Mouse (Mus musculus) testis, adult 2 months (tissue): Measurements from ENCODE around the gene Cyth2. TPM values are rescaled to one million over a fixed set of nuclear protein-coding genes. Genes with fewer than 3 reads are reported as not detected.

Experiments
- H3K27ac ChIP-seq: fragments of 200-500 bp; 2 replicates; pipeline ENCODE4 v1.5.1; 2012; ENCODE audit warnings: low read depth, low read length; ENCODE audit not compliant: control insufficient read depth, insufficient read depth
- H3K27me3 ChIP-seq: fragments of 200-500 bp; 2 replicates; pipeline ENCODE4 v1.6.1; 2012; ENCODE audit warnings: mild to moderate bottlenecking, low read length, moderate library complexity; ENCODE audit not compliant: control insufficient read depth, insufficient read depth
- H3K36me3 ChIP-seq: fragments of 200-500 bp; 2 replicates; pipeline ENCODE4 v1.6.1; 2012; ENCODE audit warnings: mild to moderate bottlenecking, low read length; ENCODE audit not compliant: control insufficient read depth, insufficient read depth
- H3K4me1 ChIP-seq: fragments of 200-500 bp; 2 replicates; pipeline ENCODE4 v1.6.1; 2012; ENCODE audit warnings: low read length; ENCODE audit not compliant: control insufficient read depth, insufficient read depth
- H3K4me3 ChIP-seq: fragments of 200-500 bp; 2 replicates; pipeline ENCODE4 v1.5.1; 2012; ENCODE audit warnings: low read depth, mild to moderate bottlenecking, low read length, moderate library complexity, mixed read lengths; ENCODE audit not compliant: control insufficient read depth
- CTCF ChIP-seq: fragments of 200-500 bp; IDR thresholded peaks from 2 replicates; pipeline ENCODE4 v1.5.1; 2012; ENCODE audit warnings: low read depth, mild to moderate bottlenecking, inconsistent platforms, low read length, moderate library complexity; ENCODE audit not compliant: control insufficient read depth, insufficient read depth, insufficient replicate concordance
- POLR2A ChIP-seq: fragments of 200-500 bp; IDR thresholded peaks from 2 replicates; pipeline ENCODE4 v1.6.1; 2012; ENCODE audit warnings: low read depth, mild to moderate bottlenecking, inconsistent platforms, low read length, moderate library complexity; ENCODE audit not compliant: control insufficient read depth
- polyA plus RNA-seq: library from polyadenylated mRNA; depleted of rRNA; stranded (reverse); fragments of >200 nt; gene quantifications from 2 replicates; pipeline ENCODE4 v1.2.3, GENCODE M21; 2012; rRNA removed

Gene Cyth2
- polyA plus RNA-seq, 1 experiment: 149 TPM

DNA sequence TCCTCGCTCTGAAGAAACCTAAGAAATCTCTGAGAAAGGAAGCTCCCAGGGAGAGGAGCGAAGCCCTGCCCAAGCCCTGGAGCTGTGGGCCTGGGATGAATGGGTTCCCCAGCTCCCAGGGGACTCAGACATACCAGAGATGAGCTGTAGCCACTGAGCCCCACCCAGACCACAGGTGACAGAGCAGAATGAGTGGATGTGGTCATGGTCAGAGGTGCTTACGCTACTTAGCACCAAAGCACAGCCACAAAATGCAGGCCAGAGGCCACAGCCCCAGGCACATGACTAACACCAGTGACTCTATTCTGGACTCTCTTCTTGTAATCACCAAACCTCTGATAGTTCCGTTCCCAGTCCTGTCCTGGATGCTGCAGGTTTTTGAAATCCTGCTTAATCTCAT lies 43.3 kb downstream of the Cyth2 start:
- Histone ChIP-seq H3K4me1 (no peaks in the 10 kb centered on the region), H3K4me3 (no peak overlapping the region), H3K27ac (no peak overlapping the region), H3K36me3 (no peaks in the 10 kb centered on the region), H3K27me3 (no peaks in the 10 kb centered on the region)
- TF ChIP-seq CTCF: no peak
- no peak for TF ChIP-seq POLR2A

- TF ChIP-seq CTCF: no peak
- TF ChIP-seq POLR2A: no peak
- Histone ChIP-seq H3K27me3 (no peaks in the 10 kb centered on the region), H3K36me3 (no peaks in the 10 kb centered on the region), H3K4me3 (no peak overlapping the region), H3K4me1 (no peaks in the 10 kb centered on the region; the same call in 1 of the 2 replicates), H3K27ac (no peak overlapping the region)
These were observed 43.8 kb downstream of the Cyth2 start for GRCm38 (mm10) chr7:45770427-45771082.

DNA sequence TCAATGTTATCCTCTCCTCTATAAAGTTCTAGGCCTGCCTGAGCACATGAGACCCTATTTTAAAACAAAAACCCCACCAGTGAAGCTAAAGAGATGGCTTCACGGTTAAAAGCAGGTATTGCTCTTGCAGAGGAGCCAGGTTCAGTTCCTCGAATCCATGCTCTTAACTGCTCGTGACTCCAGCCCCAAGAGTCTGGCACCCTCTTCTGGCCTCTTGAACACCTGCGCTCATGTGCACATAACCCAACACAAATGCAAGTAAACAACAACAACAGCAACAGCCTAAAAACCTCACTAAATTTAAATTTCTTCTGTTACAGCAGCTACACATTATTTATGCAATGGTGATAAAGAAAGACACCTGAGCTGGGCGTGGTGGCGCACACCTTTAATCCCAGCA lies 46.9 kb downstream of the Cyth2 start:
- no peak for TF ChIP-seq CTCF
- no peak for TF ChIP-seq POLR2A
- Histone ChIP-seq H3K4me3 (no peak overlapping the region), H3K4me1 (no peaks in the 10 kb centered on the region; the same call in none of the 2 replicates), H3K27me3 (no peaks in the 10 kb centered on the region), H3K36me3 (no peaks in the 10 kb centered on the region), H3K27ac (no peak overlapping the region)

DNA sequence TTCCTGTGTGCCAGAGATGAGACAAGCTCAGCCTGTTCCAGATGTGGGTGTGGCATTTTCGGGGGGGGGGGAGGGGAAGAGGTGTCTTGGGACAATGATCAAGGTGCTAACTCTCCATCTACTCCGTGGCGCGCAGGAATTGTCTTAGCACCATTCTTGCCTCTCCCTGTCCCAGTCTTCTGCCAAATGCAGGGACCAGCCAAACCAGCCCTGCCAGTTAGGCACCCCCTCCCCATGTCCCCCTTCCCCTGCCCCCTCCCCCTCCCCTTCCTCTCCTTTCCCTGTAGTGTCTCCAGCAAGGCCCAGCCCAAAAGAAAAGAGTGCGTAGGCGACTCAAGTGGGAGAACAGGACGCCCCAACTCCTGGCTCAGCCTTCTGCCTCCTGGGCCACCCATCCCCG lies 47.6 kb downstream of the Cyth2 start:
- TF ChIP-seq CTCF (no peak), POLR2A (no peak)
- H3K4me3 ChIP-seq: no peak overlapping the region
- no peaks in the 10 kb centered on the region for H3K36me3 ChIP-seq
- H3K27me3 ChIP-seq: no peaks in the 10 kb centered on the region
- no peaks in the 10 kb centered on the region; the same call in none of the 2 replicates for H3K4me1 ChIP-seq
- no peak overlapping the region for H3K27ac ChIP-seq

DNA sequence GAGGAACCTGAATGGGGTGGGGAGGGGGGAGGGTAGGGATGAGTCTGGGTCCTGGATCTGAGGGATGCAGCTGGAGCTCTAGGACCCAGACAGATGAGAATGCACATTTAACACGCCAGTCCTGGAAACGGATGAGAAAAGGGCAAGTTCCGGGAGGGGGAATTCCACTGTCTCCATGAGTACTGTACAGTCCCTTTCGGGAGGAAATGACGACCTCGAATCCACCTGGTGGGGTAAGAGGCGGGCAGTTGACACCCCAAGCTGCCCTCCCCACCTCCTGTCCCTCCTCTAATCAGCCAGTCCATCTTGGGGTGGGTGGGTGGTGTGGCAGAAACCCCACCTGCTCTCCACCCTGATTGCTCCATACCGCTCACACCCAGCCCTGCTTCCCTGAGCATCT lies 48.4 kb downstream of the Cyth2 start:
- Histone ChIP-seq H3K4me3 (no peak overlapping the region), H3K27ac (no peak overlapping the region), H3K27me3 (no peaks in the 10 kb centered on the region), H3K4me1 (no peaks in the 10 kb centered on the region; the same call in none of the 2 replicates), H3K36me3 (no peaks in the 10 kb centered on the region)
- TF ChIP-seq CTCF (no peak), POLR2A (no peak; the same call in 1 of the 2 replicates)

GRCm38 (mm10) chr7:45760151-45760550 lies 54.2 kb downstream of the Cyth2 start:
- Histone ChIP-seq H3K27me3 (no peaks in the 10 kb centered on the region), H3K36me3 (no peaks in the 10 kb centered on the region), H3K4me3 (no peak overlapping the region), H3K27ac (no peak overlapping the region), H3K4me1 (peaks cover 3% of the 10 kb centered on the region)
- TF ChIP-seq POLR2A (no peak), CTCF (no peak)

GRCm38 (mm10) chr7:45759400-45759799 lies 55.0 kb downstream of the Cyth2 start:
- Histone ChIP-seq H3K27ac (no peak overlapping the region), H3K36me3 (no peaks in the 10 kb centered on the region), H3K4me1 (peaks cover 3% of the 10 kb centered on the region; the same call in 1 of the 2 replicates), H3K27me3 (no peaks in the 10 kb centered on the region), H3K4me3 (no peak overlapping the region)
- TF ChIP-seq CTCF (no peak), POLR2A (no peak)

Other genes with a start within 250 kb of the Cyth2 start
- 39.9 and 44.3 TPM in 2 replicates for gene Bcat2, start 244.4 kb downstream of the Cyth2 start, polyA plus RNA-seq
- gene Fgf21, start 199.1 kb downstream of the Cyth2 start, polyA plus RNA-seq: 3.6 and 3.7 TPM in 2 replicates
- gene Fut1, start 197.3 kb downstream of the Cyth2 start, polyA plus RNA-seq: 0.08 and 0.21 TPM in 2 replicates
- gene Izumo1, start 192.8 kb downstream of the Cyth2 start, polyA plus RNA-seq: 77.5 and 95.6 TPM in 2 replicates
- gene Rasip1, start 187.1 kb downstream of the Cyth2 start, polyA plus RNA-seq: 5.1 and 5.4 TPM in 2 replicates
- gene Mamstr, start 174.6 kb downstream of the Cyth2 start, polyA plus RNA-seq: 0.74 and 1.3 TPM in 2 replicates
- 0.37 and 0.42 TPM in 2 replicates for gene Fut2, start 148.2 kb downstream of the Cyth2 start, polyA plus RNA-seq
- 6.5 and 10.8 TPM in 2 replicates for gene Ntn5, start 130.6 kb downstream of the Cyth2 start, polyA plus RNA-seq
- gene Sec1, start 120.2 kb downstream of the Cyth2 start, polyA plus RNA-seq: 61.0 and 71.6 TPM in 2 replicates
- gene Car11, start 114.7 kb downstream of the Cyth2 start, polyA plus RNA-seq: 2.3 and 3.3 TPM in 2 replicates
- gene Dbp, start 109.5 kb downstream of the Cyth2 start, polyA plus RNA-seq: 11.2 and 12.9 TPM in 2 replicates
- gene Rpl18, start 99.1 kb downstream of the Cyth2 start, polyA plus RNA-seq: 517 and 652 TPM in 2 replicates
- 33.4 and 34.6 TPM in 2 replicates for gene Sphk2, start 96.6 kb downstream of the Cyth2 start, polyA plus RNA-seq
- gene Fam83e, start 93.4 kb downstream of the Cyth2 start, polyA plus RNA-seq: 145 and 176 TPM in 2 replicates
- gene Spaca4, start 88.8 kb downstream of the Cyth2 start, polyA plus RNA-seq: 589 and 614 TPM in 2 replicates
- gene Lmtk3, start 30.8 kb downstream of the Cyth2 start, polyA plus RNA-seq: 23.1 and 26.1 TPM in 2 replicates
- gene Sult2b1, start 29.9 kb downstream of the Cyth2 start, polyA plus RNA-seq: 8.8 and 9.5 TPM in 2 replicates
- 0.06 and 0.11 TPM in 2 replicates for gene Kcnj14, start 10.2 kb upstream of the Cyth2 start, polyA plus RNA-seq
- gene Grwd1, start 16.4 kb upstream of the Cyth2 start, polyA plus RNA-seq: 11.2 and 12.1 TPM in 2 replicates
- gene Kdelr1, start 58.2 kb upstream of the Cyth2 start, polyA plus RNA-seq: 67.4 and 82.4 TPM in 2 replicates
- 21.1 and 22.3 TPM in 2 replicates for gene Grin2d, start 63.8 kb upstream of the Cyth2 start, polyA plus RNA-seq
- 758 and 764 TPM in 2 replicates for gene Syngr4, start 82.1 kb upstream of the Cyth2 start, polyA plus RNA-seq
- gene Tmem143, start 82.4 kb upstream of the Cyth2 start, polyA plus RNA-seq: 8.1 and 8.8 TPM in 2 replicates
- gene Emp3, start 106.8 kb upstream of the Cyth2 start, polyA plus RNA-seq: 80.7 and 85.0 TPM in 2 replicates
- gene Ccdc114, start 109.5 kb upstream of the Cyth2 start, polyA plus RNA-seq: 19.7 and 26.2 TPM in 2 replicates
- 0.67 and 1.0 TPM in 2 replicates for gene Abcc6, start 215.7 kb upstream of the Cyth2 start, polyA plus RNA-seq
- 48.7 and 49.8 TPM in 2 replicates for gene Nomo1, start 219.1 kb upstream of the Cyth2 start, polyA plus RNA-seq